Mouse (Mus musculus): ENCODE results near the gene Zfp39.
"Not testable (repeated sequence)": the region's sequence is repeated elsewhere in the genome, so short reads cannot be mapped to it uniquely, and the experiment has no call there.

Zfp39 gene

DNA sequence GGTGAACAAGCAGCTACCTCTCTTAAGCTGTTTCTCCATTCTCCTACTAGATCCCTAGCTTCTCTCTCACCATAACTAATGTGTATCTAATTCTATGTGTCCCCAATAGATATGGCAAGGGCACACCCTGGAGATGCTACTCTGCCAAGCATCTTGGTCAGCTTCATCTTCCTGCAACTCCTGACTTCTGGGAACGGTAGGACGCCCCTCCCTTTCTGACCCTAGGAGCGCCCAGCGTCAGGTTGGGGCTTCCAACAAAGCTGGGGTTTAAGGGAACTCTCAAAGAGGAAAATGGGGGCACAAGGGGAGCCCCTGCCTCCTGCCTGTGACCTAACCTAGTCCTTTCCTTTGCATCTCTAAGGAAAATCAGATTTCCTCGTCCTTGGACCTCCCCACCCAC, 14.7 kb upstream of the Zfp39 start:
- no peak for DNase-seq

DNA sequence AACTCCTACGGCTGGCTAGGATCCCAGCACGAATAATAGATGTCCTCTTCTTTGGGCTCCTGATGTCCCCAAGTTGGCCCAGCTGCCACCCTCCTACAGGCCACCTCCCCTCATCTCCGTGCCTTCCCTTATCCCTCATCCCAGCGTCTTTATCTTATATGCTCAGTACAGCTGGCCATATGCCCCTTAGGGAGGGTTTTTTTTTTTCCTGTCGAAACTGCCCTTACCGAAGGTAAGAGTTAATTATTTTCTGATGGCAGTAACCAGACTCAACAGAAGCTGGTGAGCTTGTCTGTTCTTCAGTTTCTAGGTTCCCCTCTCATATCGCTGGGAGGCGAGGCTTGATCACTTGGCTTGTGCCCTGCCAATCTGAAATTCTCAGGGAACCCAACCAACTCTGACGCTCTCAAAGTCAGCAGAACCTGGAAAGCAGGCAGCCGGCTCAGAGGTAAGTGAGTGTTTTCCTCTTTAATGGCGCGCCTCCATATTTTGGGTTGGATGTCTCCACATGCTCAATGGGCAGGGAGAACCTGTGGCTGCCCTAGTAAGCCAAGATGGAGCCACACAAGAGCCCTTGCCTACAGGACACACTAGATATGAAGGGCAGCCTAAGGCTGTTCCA, 13.8 kb upstream of the Zfp39 start, which contains the start of gene Btnl10:
Btnl10 (plus strand) TSS at position 164 of the 622 bp plus-strand sequence.
- DNase-seq, result no peak

DNA sequence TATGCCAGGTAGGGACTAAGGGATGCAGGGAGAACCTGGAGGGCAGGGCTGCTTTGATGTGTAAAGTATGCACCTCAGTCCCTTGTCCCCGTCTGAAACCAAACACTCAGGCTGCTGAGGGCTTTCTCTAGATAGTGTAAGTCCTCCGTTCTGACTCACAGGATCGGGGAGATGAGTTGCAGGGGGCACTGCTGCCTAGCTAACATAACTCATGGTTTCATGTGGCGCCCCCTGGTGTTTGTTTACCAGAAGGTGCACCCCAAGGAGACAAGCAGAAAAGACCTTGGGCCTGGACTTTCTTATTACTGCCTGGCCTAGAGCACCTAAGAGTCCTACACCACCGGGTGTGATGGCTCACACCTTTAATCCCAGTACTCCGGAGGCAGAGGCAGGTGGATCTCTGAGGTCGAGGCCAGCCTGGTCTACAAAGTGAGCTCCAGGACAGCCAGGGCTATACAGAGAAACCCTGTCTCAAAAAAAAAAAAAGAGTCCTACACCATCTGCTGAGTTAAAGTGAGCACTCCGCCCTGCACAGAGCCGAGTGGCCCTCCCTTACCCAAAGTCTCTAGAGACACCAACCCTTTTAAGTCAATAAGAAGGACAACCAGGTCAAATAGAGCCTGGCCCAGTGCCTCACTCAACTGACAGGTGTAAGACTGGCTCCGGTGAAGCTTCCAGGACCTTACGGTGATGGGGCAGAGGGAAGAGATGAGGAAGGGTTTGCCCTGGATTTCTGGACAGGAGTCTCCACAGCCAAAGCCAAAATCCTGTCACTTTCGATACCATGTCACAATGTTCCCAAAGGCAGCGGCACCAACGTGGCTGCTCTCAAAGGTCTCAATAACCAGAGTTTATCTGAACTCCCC, 13.1 kb upstream of the Zfp39 start:
- DNase-seq, result no peak

DNA sequence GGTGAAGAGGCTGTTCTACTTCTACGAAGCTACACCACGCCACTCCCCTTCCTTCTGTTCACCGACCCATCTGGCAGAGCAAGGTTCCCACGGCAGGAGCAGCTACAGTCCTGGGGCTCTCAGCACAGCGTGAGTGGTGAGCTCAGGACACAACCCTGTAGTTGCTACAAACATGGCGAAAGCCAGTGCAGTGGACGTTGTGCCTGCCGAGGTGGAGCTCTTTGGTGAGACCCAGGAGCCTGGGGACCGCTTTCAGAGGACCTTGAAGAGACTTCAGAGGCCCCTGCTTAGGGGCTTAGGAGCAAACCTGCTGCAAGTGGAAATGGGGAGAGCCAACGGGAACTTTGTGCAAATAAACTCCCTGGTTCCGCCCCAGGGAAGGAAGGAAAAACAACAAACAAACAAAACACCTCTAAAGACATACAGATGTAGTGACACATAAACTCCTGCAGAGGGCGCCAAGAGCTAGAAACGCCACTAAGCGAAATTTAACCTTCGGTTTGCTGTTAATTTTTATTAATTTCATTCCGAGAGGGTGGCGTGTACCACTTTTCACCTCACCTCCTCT, 10.5 kb upstream of the Zfp39 start:
- no peak for DNase-seq

DNA sequence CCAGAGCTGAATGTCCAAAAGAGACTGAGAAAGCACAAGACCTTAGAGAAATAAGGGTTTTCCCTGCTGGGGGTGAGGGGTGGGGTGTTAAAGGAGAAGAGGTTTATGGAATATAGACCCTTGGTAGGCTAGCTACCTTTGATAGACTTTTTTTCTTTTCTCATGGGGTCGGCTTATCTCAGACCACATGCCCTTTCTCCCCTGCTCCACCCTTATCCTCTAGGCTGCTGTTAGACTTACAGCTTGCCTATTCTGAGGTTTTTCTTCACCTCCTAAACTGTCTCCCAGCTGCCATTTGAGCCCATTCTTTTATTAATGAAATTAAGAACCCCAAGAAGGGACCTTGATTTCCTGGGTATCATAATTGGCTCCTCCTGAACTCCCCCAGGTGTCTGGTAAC, 9.8 kb upstream of the Zfp39 start:
- no peak for DNase-seq

DNA sequence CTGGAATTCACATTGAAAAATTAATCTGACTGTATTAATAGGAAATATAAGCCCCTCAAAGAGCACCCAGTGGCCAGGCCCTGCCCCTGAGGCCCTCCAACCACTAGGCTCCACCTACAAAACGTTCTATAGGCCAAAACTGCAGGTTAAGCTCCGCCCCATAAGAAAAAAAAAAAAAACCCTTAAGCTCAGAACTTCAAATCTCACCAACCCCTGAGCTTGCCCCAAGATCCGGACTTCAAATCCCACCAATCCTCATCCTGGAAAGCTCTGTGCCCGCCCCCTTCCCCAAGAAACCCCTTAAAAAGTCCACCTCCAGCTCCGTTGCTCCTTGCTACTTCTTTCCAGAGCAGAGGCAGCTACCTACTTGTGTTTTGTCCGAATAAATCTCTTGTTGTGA, 813 bp upstream of the Zfp39 start:
- peak; percentile 49 for DNase-seq

DNA sequence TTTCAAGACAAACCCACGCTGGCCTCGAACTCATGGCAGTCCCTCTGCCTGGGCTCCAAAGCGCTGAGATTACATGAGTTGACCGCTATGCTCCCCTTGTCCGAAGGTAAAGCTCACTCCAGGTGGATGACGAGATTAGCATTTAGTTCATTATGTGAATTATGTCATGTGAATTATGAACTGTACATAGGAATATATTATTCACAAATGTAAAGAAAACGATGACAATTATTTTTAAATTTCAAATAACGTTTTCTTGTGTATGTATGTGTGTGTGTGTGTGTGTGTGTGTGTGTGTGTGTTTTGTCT, 339 bp upstream of the Zfp39 start:
- no peak for DNase-seq

DNA sequence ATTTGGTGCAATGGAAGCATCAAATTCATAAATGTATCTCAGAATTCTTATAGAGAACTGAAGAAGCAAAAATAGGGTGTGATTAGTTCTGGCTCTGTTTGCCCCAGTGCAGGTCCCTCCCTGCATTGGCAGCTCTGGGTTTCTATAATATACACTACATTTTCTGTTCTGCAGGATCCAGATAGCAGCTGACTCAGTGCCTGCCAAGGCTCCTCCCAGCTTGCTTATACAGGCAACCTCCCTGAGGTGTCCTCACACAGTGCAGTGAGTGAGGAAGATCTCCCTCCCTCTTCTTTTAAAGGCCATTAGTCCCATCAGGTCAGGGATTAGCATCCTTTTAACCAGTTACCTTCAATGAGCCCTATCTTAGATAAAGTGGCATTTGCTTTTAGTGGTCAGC, 2.9 kb downstream of the Zfp39 start:
- no peak for DNase-seq

DNA sequence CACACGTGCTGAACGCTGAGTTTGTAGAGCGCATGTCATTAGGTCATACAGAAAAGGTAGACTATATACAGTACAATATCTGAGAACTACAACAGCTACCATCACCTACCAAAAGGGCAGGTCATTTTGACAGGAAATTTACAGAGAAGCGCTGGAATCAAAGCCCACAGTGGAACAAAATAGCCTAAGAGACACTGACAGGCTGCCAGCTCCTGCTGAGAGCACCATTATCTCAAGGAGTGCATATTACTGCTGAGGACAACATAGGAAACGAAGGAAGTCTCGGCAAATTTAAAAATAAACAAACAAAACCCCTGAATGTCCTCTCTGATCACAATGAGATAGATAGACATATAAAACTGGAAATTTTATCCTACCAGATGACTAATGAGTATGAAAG, 6.5 kb downstream of the Zfp39 start:
- no peak for DNase-seq

DNA sequence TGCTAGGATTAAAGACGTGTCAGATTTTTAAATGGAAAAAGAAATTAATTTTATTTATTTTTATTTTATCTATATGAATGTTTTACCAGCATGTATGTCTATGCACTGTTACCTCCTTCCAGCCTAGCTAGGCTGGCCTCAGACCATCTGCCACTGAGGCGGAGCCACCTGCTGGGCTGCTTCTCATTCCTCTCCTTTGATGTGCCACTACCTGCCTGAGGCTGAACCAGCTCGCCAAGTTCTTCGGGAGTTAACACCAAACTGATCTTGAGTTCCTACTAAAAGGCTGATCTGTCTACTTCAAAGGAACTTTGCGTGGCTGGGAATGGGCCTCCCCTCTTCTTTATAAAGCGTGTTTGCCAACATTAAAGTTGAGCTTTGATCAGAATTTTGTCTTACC, 9.6 kb downstream of the Zfp39 start:
- DNase-seq, result no peak

DNA sequence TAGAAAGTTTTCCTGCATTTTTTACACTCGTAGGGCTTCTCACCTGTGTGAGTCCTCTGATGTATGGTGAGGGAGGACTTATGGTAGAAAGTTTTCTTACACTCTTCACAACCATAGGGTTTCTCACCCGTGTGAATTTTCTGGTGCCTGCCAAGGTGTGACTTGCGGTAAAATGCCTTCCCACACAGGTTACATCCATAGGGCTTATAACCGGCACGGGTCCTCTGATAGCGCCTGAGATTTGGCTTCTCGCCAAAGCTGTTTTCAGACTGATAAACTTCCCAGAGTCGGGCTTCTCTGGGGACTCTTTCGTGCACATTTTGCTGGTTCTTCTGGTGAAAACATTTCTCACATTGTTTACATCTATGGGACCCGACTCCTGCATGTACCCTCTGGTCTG, 13.5 kb downstream of the Zfp39 start:
- DNase-seq, result no peak

DNA sequence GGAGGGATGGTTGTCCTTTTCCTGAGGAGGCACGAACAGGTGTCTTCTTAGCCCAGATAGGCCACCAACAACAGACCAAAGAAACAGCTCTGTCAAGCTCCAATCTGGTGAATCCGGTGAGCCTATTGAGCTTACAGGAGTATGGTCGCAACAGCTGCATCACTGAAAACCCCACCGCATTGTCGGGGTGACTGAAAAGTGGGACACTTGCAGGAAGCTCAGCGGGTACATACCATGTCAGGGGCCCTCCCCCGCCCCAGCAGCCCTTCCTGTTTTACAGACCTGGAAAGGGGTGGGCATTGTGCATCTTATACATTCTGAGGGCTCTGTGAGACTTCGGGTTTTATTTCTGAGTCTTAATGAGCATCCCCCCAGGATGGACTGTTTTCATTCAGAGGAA, 20.3 kb downstream of the Zfp39 start:
- DNase-seq, result no peak

DNA sequence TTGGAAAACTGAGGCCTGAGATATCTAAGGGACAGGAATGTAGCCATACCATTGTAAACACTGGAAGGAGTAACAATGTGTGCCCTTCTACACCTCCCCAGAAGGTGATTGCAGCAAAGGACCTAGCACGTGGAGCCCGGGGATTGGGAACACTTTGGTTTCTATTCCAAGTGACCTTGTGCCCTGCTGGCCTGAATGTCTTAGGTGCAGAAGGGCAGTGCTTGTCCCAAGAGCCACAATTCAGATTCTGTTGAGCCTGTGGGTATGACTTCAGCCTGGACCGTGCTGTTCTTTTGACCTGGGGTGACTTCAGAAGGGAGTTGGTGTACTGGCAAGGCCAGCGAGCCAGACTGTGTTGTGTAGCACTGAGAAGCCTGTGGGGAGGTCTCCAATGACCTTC, 33.1 kb downstream of the Zfp39 start:
- no peak for DNase-seq

DNA sequence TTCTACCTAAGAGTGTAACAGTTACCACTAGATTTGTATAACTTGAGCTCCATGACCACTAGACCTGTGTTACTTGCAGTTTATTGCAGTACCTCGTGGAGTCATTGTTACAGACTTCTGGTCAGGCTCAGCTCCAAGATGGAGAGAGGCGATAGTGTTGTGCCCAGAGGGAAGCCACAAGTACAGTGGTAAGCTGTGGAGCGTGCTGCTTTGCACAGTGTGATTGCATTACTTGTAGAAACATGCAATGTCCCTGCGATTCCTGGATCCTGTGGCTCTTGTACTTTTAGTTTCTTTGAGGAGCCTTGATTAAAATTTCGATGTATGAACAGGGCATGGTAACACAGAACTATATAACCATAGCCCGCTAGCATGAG, 36.1 kb downstream of the Zfp39 start:
- DNase-seq, result no peak

DNA sequence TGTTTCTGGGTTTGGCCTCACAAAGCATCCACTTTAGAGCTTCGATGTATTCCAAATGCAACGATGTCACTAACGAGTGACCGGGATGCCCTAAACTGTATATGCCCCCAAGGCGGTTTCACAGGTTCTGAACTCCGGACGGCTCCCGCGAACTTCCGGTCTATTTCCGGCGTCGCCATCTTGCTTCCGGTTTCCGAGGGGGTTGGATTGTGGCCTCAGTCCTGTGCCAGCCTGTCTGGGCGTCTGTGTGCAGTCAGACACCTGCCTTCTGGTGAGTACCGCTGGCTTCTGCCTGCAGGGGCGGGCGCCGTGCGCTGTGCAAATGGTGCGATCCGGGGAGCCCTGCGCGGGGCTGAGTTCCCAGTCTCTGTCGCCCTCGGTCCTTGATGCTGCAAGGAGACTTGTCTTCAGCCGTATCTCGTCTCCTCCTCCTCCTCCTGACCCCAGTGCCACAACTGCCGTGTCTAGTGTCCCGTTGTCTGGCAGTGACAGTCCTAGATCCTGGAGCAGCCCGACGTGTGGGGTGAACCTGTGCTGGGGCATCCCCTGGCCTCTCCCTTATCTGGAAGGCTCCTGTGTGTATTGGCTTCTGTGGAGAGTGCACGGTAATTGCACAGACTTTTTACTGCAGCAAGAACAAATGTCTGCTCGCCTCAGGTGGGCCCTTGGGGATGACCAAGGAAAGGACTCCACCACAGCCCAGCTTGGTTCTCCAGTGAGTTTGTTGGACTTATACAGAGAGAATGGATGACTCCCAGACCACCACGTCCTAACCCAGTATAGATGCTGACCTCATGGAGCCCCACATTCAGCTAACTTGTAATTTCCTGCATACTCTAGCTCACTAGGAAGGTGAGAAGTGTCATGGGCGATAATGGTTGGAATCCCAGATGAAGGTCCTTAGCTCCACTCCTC, 36.7 kb downstream of the Zfp39 start, which contains the start of gene 2810021J22Rik:
2810021J22Rik (plus strand) TSS at position 178 of the 915 bp plus-strand sequence.
- DNase-seq, result peak; percentile 78

DNA sequence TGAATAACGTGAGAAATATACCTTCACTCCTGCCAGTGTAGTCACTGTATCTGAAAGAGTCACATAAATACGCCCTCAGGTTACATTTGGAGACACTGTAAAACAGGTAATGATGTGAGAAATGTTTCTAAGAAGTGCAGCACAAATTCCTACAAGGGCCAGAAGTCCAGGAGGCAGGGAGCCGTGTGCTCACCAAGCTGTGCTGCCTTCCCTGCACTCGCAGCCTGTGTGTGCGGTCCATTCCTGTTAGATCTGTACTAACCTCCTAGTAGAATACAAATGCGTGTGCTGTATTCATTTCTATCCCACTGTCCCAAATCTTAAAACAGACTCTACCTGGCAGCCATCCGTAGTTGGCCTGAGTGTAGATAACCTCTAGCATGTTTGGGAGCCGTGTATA, 43.3 kb downstream of the Zfp39 start:
- DNase-seq, result no peak

DNA sequence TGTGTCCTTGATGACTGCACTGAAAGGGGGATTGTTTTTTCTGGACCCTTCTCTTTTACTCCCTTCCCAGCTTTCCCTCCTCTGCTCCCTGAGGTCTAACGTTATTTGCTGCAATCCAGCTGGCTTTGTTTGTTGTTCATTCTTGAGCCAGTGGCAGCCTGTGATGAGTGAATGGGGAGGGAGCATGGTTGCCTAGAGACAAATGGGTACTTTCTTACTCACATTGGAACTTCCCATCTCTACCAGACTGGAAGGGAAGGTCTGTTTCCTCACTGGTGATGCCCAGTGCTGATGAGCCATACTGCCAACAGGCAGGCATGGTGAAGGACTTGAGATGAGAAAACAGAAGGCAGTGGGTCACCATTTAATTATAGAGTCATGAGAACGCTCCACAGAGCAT, 54.3 kb downstream of the Zfp39 start:
- no peak for DNase-seq

DNA sequence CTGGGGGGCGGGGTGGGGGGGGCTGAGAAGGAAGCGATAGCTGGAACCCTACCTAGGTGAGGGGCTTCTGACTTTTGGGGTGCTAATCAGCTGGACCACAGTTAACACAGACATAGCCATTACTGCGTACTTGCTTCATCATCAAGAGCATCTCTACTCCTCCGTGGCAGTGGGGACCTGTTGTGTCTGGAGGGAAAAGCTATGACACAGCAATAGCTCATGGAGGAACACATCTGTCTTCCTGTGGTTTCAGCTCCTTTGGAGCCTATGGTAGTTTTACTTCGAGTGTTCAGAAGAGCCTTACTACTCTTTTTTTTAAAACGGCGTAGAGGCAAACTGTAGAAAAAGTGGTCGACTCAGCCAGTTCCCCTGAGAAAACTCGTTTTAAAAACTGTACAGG, 56.4 kb downstream of the Zfp39 start:
- no peak for DNase-seq

DNA sequence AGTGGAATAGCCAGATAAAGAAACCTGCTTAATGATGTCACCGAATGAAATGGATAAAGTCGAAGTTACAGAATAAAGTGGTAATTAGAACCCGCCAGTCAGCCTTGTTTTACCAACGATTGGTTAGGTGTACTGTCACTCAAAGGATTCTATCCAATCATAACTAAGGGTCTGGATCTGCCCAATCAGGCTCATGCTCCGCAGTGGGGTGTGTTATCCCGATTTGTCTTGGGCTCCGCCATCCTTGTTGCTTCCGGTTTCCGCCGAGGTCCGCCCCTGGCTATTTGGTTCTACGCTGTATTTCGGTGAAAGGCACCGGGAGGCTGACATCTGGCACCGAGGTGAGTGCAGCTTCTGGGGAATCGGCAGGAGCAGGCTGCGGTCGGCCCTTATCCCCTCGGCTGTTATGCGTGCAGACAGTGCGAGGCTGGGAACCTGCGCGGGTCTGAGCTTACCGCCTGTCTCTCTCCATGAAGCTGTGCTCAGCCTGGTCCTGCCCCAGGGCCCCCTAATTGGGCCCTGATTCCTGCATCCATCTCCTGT, 57.0 kb downstream of the Zfp39 start, which contains the start of gene Gm12258:
Gm12258 (plus strand) TSS at position 240 of the 543 bp plus-strand sequence.
- DNase-seq, result peak; percentile 90

DNA sequence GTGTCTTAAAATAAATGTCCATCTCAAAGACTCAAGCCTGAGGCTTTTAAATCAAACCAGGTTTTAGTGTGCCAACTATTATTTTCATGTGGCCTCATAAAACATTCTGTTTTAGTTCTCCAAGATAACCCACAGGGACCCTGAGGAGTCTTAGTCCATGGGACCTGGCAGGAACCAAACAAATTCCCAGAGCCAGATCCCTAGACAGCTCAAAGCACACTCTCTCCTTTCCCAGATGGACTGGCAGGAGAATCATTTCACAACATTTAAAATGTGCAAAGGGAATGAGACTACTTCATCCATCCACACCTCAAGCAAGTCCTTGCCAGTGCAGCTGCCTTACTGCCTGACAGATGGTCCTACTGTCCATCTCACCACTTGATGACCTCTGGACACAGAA, 65.1 kb downstream of the Zfp39 start, which contains the start of gene Olfr311:
Olfr311 (plus strand) TSS at position 301 of the 400 bp plus-strand sequence.
- DNase-seq, result not testable (repeated sequence)

Measured in cerebellum, adult 11-12 months (tissue).